Mouse (Mus musculus): ENCODE measurements around the gene Scap.

- TF ChIP-seq CTCF (IDR thresholded peaks at IDR 0.05; ENCODE audit: low read depth, low read length) (no peak), GATA2 (IDR thresholded peaks at IDR 0.05; ENCODE audit: borderline replicate concordance, low read depth, low read length) (no peak), GATA1 (IDR thresholded peaks at IDR 0.05; ENCODE audit: borderline replicate concordance, low read length) (no peak), POLR2AphosphoS5 (IDR thresholded peaks at IDR 0.05; ENCODE audit: insufficient replicate concordance, low read depth, low read length) (no peak), TAL1 (conservative IDR thresholded peaks at IDR 0.05; ENCODE audit: low read depth, low read length) (no peak)
Measured at GRCm38 (mm10) chr9:110284075-110284697, 48.9 kb upstream of the Scap start.

All from G1E (cell line).